Mouse (Mus musculus) erythroblast, embryonic 14.5 days (primary cell): ENCODE results near the gene Rgs6.

Experiments
- GATA1 ChIP-seq: IDR thresholded peaks from 2 replicates; pipeline ENCODE4 v1.6.1; 2012; ENCODE audit warnings: low read length, inconsistent platforms, mixed read lengths
- TAL1 ChIP-seq: IDR thresholded peaks from 3 replicates; pipeline ENCODE4 v1.6.1; 2012; ENCODE audit warnings: low read length, inconsistent platforms, mixed read lengths

GRCm38 (mm10) chr12:83033171-83033835 lies 445.2 kb downstream of the Rgs6 start:
- TF ChIP-seq GATA1 = no peak
- no peak for TF ChIP-seq TAL1
